Mouse (Mus musculus) hindlimb bud, embryonic 11.5 days (tissue): Measurements from ENCODE around the gene Dnajc19.

Experiments used
- DNase-seq: peaks from one replicate; pipeline ENCODE4 v3.0.0-alpha.2; 2012; ENCODE audit warnings: low read depth, low spot score; ENCODE audit errors: extremely low spot score

Gene Dnajc19

GRCm38 (mm10) chr3:34030601-34031000 lies 50.5 kb downstream of the Dnajc19 start:
- DNase-seq = no peak

GRCm38 (mm10) chr3:34028935-34029334 lies 52.2 kb downstream of the Dnajc19 start:
- DNase-seq = no peak

- no peak for DNase-seq
Measured at GRCm38 (mm10) chr3:34021259-34021828, 59.8 kb downstream of the Dnajc19 start.

GRCm38 (mm10) chr3:34020382-34021258 lies 60.5 kb downstream of the Dnajc19 start:
- no peak for DNase-seq

GRCm38 (mm10) chr3:34019540-34020381 lies 61.4 kb downstream of the Dnajc19 start, which contains the start of gene Fxr1:
Gene Fxr1, plus strand, starts transcription at chr3:34019943.
- DNase-seq = peak; percentile 42

- DNase-seq = no peak
Measured at GRCm38 (mm10) chr3:34008191-34008590, 72.9 kb downstream of the Dnajc19 start.

- DNase-seq = no peak
Measured at GRCm38 (mm10) chr3:34007611-34008010, 73.5 kb downstream of the Dnajc19 start.

GRCm38 (mm10) chr3:34006824-34007223 lies 74.3 kb downstream of the Dnajc19 start:
- no peak for DNase-seq

GRCm38 (mm10) chr3:34006301-34006700 lies 74.8 kb downstream of the Dnajc19 start:
- DNase-seq = no peak
